Mouse (Mus musculus): ENCODE measurements around the gene 9630041A04Rik.

9630041A04Rik gene

GRCm38 (mm10) chr9:101861596-101862471, at the start of gene 9630041A04Rik:
TSS of gene 9630041A04Rik (plus strand) at chr9:101861841.
- DNase-seq (ENCODE audit: low read depth), result no peak

GRCm38 (mm10) chr9:101823896-101824295, 37.7 kb upstream of the 9630041A04Rik start:
- DNase-seq (ENCODE audit: low read depth), result no peak

- DNase-seq (ENCODE audit: low read depth), result no peak
These were observed 36.0 kb upstream of the 9630041A04Rik start for GRCm38 (mm10) chr9:101825626-101826025.

- DNase-seq (ENCODE audit: low read depth), result no peak
These were observed 28.0 kb upstream of the 9630041A04Rik start for GRCm38 (mm10) chr9:101833619-101834018.

GRCm38 (mm10) chr9:101841101-101841500, 20.5 kb upstream of the 9630041A04Rik start:
- no peak for DNase-seq (ENCODE audit: low read depth)

GRCm38 (mm10) chr9:101843893-101844292, 17.7 kb upstream of the 9630041A04Rik start:
- DNase-seq (ENCODE audit: low read depth), result no peak

GRCm38 (mm10) chr9:101845691-101846090, 15.9 kb upstream of the 9630041A04Rik start:
- no peak for DNase-seq (ENCODE audit: low read depth)

GRCm38 (mm10) chr9:101862481-101863065, 932 bp downstream of the 9630041A04Rik start:
- DNase-seq (ENCODE audit: low read depth), result no peak

GRCm38 (mm10) chr9:101863130-101863529, 1.5 kb downstream of the 9630041A04Rik start:
- DNase-seq (ENCODE audit: low read depth), result no peak

GRCm38 (mm10) chr9:101868593-101868992, 7.0 kb downstream of the 9630041A04Rik start:
- no peak for DNase-seq (ENCODE audit: low read depth)

GRCm38 (mm10) chr9:101870034-101870433, 8.4 kb downstream of the 9630041A04Rik start:
- DNase-seq (ENCODE audit: low read depth), result no peak

GRCm38 (mm10) chr9:101875306-101875705, 13.7 kb downstream of the 9630041A04Rik start:
- no peak for DNase-seq (ENCODE audit: low read depth)

- DNase-seq (ENCODE audit: low read depth), result no peak
These were observed 15.7 kb downstream of the 9630041A04Rik start for GRCm38 (mm10) chr9:101877109-101877987.

- no peak for DNase-seq (ENCODE audit: low read depth)
These were observed 21.7 kb downstream of the 9630041A04Rik start for GRCm38 (mm10) chr9:101883295-101883694.

- no peak for DNase-seq (ENCODE audit: low read depth)
These were observed 36.2 kb downstream of the 9630041A04Rik start for GRCm38 (mm10) chr9:101897851-101898250.

GRCm38 (mm10) chr9:101903406-101903805, 41.8 kb downstream of the 9630041A04Rik start:
- no peak for DNase-seq (ENCODE audit: low read depth)

- no peak for DNase-seq (ENCODE audit: low read depth)
These were observed 46.2 kb downstream of the 9630041A04Rik start for GRCm38 (mm10) chr9:101907747-101908255.

- no peak for DNase-seq (ENCODE audit: low read depth)
These were observed 47.2 kb downstream of the 9630041A04Rik start for GRCm38 (mm10) chr9:101908849-101909248.

GRCm38 (mm10) chr9:101909491-101909890, 47.9 kb downstream of the 9630041A04Rik start:
- DNase-seq (ENCODE audit: low read depth), result no peak

GRCm38 (mm10) chr9:101911176-101911866, 49.7 kb downstream of the 9630041A04Rik start:
- DNase-seq (ENCODE audit: low read depth), result no peak

- DNase-seq (ENCODE audit: low read depth), result no peak
These were observed 53.4 kb downstream of the 9630041A04Rik start for GRCm38 (mm10) chr9:101915082-101915481.

All from induced T-regulatory cell, adult 2 months (primary cell).